Mouse (Mus musculus) neural tube, embryonic 11.5 days (tissue): Measurements from ENCODE around the gene Samd4b. TPM values are rescaled to one million over a fixed set of nuclear protein-coding genes. Genes with fewer than 3 reads are reported as not detected.
"Not testable (repeated sequence)": the region's sequence is repeated elsewhere in the genome, so short reads cannot be mapped to it uniquely, and the experiment has no call there.

Source experiments
- ATAC-seq: fragments of 200-750 bp; cut with Nextera tagmentation; 2 replicates; pipeline ENCODE4 v1.8.0; 2017; ENCODE audit warnings: moderate number of reproducible peaks, mild to moderate bottlenecking, moderate TSS enrichment, moderate library complexity; ENCODE audit not compliant: insufficient read depth, low FRiP score, low TSS enrichment
- DNase-seq: peaks from one replicate; pipeline ENCODE4 v3.0.0-alpha.2; 2015; ENCODE audit warnings: low spot score
- H3K27ac ChIP-seq: fragments of 300-500 bp; sonication (generic); 2 replicates; pipeline ENCODE4 v1.5.1; 2014; ENCODE audit warnings: low read depth, mild to moderate bottlenecking, low read length
- H3K27me3 ChIP-seq: fragments of 300-500 bp; sonication (generic); 2 replicates; pipeline ENCODE4 v1.6.1; 2014; ENCODE audit warnings: mild to moderate bottlenecking, low read length, mixed read lengths; ENCODE audit not compliant: control insufficient read depth, insufficient read depth
- H3K36me3 ChIP-seq: fragments of 300-500 bp; sonication (generic); 2 replicates; pipeline ENCODE4 v1.6.1; 2014; ENCODE audit warnings: mild to moderate bottlenecking, low read length, moderate library complexity, mixed read lengths; ENCODE audit not compliant: control insufficient read depth, insufficient read depth
- H3K4me1 ChIP-seq: fragments of 300-500 bp; sonication (generic); 2 replicates; pipeline ENCODE4 v1.6.1; 2014; ENCODE audit warnings: low read length, mixed read lengths; ENCODE audit not compliant: control insufficient read depth, insufficient read depth
- H3K4me2 ChIP-seq: fragments of 300-500 bp; sonication (generic); 2 replicates; pipeline ENCODE4 v1.6.1; 2014; ENCODE audit warnings: low read depth, mild to moderate bottlenecking, moderate library complexity
- H3K4me3 ChIP-seq: fragments of 300-500 bp; sonication (generic); 2 replicates; pipeline ENCODE4 v1.5.1; 2014; ENCODE audit warnings: low read depth, low read length
- H3K9ac ChIP-seq: fragments of 300-500 bp; sonication (generic); 2 replicates; pipeline ENCODE4 v1.6.1; 2014; ENCODE audit warnings: mild to moderate bottlenecking, low read length
- H3K9me3 ChIP-seq: fragments of 300-500 bp; sonication (generic); 2 replicates; pipeline ENCODE4 v1.6.1; 2016; ENCODE audit warnings: low read length; ENCODE audit not compliant: control insufficient read depth
- WGBS: fragments of 180-500 bp; shearing (Covaris S2); extraction: QIAGEN DNeasy Blood & Tissue Kit; methylation state at CpG from one replicate; pipeline ENCODE4 v1.1.7; 2014; 5-methylcytosine and 5-hydroxymethylcytosine counted together
- polyA plus RNA-seq: library from polyadenylated mRNA; unstranded; fragments of >200 nt; fragmentation: Nextera tagmentation; extraction: Ambion mirVana; gene quantifications from 2 replicates; pipeline ENCODE4 v1.2.1, GENCODE M21; 2014

Samd4b gene
- polyA plus RNA-seq, 1 experiment from 2014 or later = 37.8 TPM

- ATAC-seq (no peak), DNase-seq (no peak)
- H3K9me3 ChIP-seq = no peaks in the 10 kb centered on the region
- 69% methylated on average over 9 of the region's 9 CpGs for WGBS
- H3K4me2 ChIP-seq = no peak overlapping the region
- H3K9ac ChIP-seq = no peak overlapping the region
- no peaks in the 10 kb centered on the region for H3K4me1 ChIP-seq
- no peak overlapping the region for H3K27ac ChIP-seq
- H3K27me3 ChIP-seq = no peaks in the 10 kb centered on the region
- no peak overlapping the region for H3K4me3 ChIP-seq
- H3K36me3 ChIP-seq = no peaks in the 10 kb centered on the region
Measured at GRCm38 (mm10) chr7:28619098-28619715, 21.3 kb upstream of the Samd4b start.

GRCm38 (mm10) chr7:28605951-28606350, 8.0 kb upstream of the Samd4b start:
- no peak overlapping the region for H3K9ac ChIP-seq
- no peak for ATAC-seq
- H3K9me3 ChIP-seq = no peaks in the 10 kb centered on the region
- H3K36me3 ChIP-seq = no peaks in the 10 kb centered on the region
- no peaks in the 10 kb centered on the region for H3K4me1 ChIP-seq
- H3K4me3 ChIP-seq = no peak overlapping the region
- no peak overlapping the region for H3K27ac ChIP-seq
- no peaks in the 10 kb centered on the region for H3K27me3 ChIP-seq
- 89% methylated on average over 8 of the region's 8 CpGs for WGBS
- no peak for DNase-seq
- no peak overlapping the region for H3K4me2 ChIP-seq

- not testable (repeated sequence) for DNase-seq, H3K27ac ChIP-seq, H3K9me3 ChIP-seq, H3K4me2 ChIP-seq, H3K27me3 ChIP-seq, H3K4me1 ChIP-seq, H3K9ac ChIP-seq, H3K4me3 ChIP-seq, H3K36me3 ChIP-seq, ATAC-seq
- 78% methylated on average over 2 of the region's 2 CpGs for WGBS
Measured at GRCm38 (mm10) chr7:28603788-28604187, 5.8 kb upstream of the Samd4b start.

- ATAC-seq (no peak), DNase-seq (no peak)
- H3K4me3 ChIP-seq = no peak overlapping the region
- H3K4me1 ChIP-seq = no peaks in the 10 kb centered on the region
- no peaks in the 10 kb centered on the region for H3K27me3 ChIP-seq
- no peaks in the 10 kb centered on the region for H3K9me3 ChIP-seq
- H3K27ac ChIP-seq = no peak overlapping the region
- H3K4me2 ChIP-seq = no peak overlapping the region
- 81% methylated on average over 5 of the region's 5 CpGs for WGBS
- no peak overlapping the region for H3K9ac ChIP-seq
- no peaks in the 10 kb centered on the region for H3K36me3 ChIP-seq
Measured at GRCm38 (mm10) chr7:28603136-28603535, 5.2 kb upstream of the Samd4b start.

GRCm38 (mm10) chr7:28601668-28602067, 3.7 kb upstream of the Samd4b start:
- WGBS = 18% methylated on average over 7 of the region's 7 CpGs
- no peaks in the 10 kb centered on the region for H3K27me3 ChIP-seq
- peaks cover 7% of the 10 kb centered on the region for H3K4me1 ChIP-seq
- no peak overlapping the region for H3K27ac ChIP-seq
- peak; percentile 66 for DNase-seq
- no peak for ATAC-seq
- no peak overlapping the region for H3K4me3 ChIP-seq
- H3K9me3 ChIP-seq = no peaks in the 10 kb centered on the region
- H3K9ac ChIP-seq = no peak overlapping the region
- H3K4me2 ChIP-seq = no peak overlapping the region
- no peaks in the 10 kb centered on the region for H3K36me3 ChIP-seq

- peak; percentile 58 for DNase-seq
- no peak overlapping the region for H3K4me3 ChIP-seq
- 13% methylated on average over 11 of the region's 11 CpGs for WGBS
Measured at GRCm38 (mm10) chr7:28601029-28601428, 3.1 kb upstream of the Samd4b start.

GRCm38 (mm10) chr7:28598951-28599350, 1.0 kb upstream of the Samd4b start:
- Histone ChIP-seq H3K9ac (no peak overlapping the region), H3K9me3 (no peaks in the 10 kb centered on the region), H3K27ac (no peak overlapping the region), H3K4me1 (peaks cover 13% of the 10 kb centered on the region), H3K27me3 (no peaks in the 10 kb centered on the region), H3K4me3 (no peak overlapping the region), H3K36me3 (no peaks in the 10 kb centered on the region), H3K4me2 (no peak overlapping the region)
- WGBS = 72% methylated on average over 2 of the region's 2 CpGs
- DNase-seq = no peak
- no peak for ATAC-seq

More at GRCm38 (mm10) chr7:28601029-28601428, 3.1 kb upstream of the Samd4b start:
- Histone ChIP-seq H3K36me3 (no peaks in the 10 kb centered on the region), H3K9me3 (no peaks in the 10 kb centered on the region), H3K9ac (no peak overlapping the region), H3K27ac (no peak overlapping the region), H3K27me3 (no peaks in the 10 kb centered on the region), H3K4me2 (no peak overlapping the region), H3K4me1 (peaks cover 13% of the 10 kb centered on the region)
- no peak for ATAC-seq

GRCm38 (mm10) chr7:28597277-28597570, 720 bp downstream of the Samd4b start:
- no peaks in the 10 kb centered on the region for H3K9me3 ChIP-seq
- 0 out of 2 replicates have a peak overlapping the region, but pooled peaks have one; percentile 1 for H3K27ac ChIP-seq
- H3K9ac ChIP-seq = peak overlapping the region; percentile 74
- ATAC-seq (0 out of 2 replicates have a peak, but pooled peaks have one; percentile 2), DNase-seq (peak; percentile 26)
- peak overlapping the region; percentile 82 for H3K4me2 ChIP-seq
- H3K4me3 ChIP-seq = peak overlapping the region; percentile 78
- no peaks in the 10 kb centered on the region for H3K27me3 ChIP-seq
- H3K4me1 ChIP-seq = peaks cover 23% of the 10 kb centered on the region
- WGBS = 9% methylated on average over 9 of the region's 9 CpGs
- H3K36me3 ChIP-seq = no peaks in the 10 kb centered on the region; the same call in 1 of the 2 replicates

GRCm38 (mm10) chr7:28596436-28597276, 1.3 kb downstream of the Samd4b start:
- no peak for DNase-seq
- H3K4me3 ChIP-seq = peak overlapping the region; percentile 78
- WGBS = 34% methylated on average over 20 of the region's 20 CpGs
- ATAC-seq = no peak
- H3K36me3 ChIP-seq = no peaks in the 10 kb centered on the region; the same call in 1 of the 2 replicates
- peak overlapping the region; percentile 74 for H3K9ac ChIP-seq
- H3K9me3 ChIP-seq = no peaks in the 10 kb centered on the region
- peaks cover 23% of the 10 kb centered on the region for H3K4me1 ChIP-seq
- H3K27me3 ChIP-seq = no peaks in the 10 kb centered on the region
- H3K27ac ChIP-seq = peak overlapping the region; percentile 1; the same call in 1 of the 2 replicates
- H3K4me2 ChIP-seq = peak overlapping the region; percentile 82
